Mouse (Mus musculus) bone marrow macrophage, adult 2 months (primary cell): Measurements from ENCODE around the gene Tmem205.

Source experiments
- CTCF ChIP-seq: IDR thresholded peaks from 2 replicates; pipeline ENCODE4 v1.5.1; 2012; ENCODE audit warnings: low read depth, mild to moderate bottlenecking, low read length, moderate library complexity
- POLR2A ChIP-seq: IDR thresholded peaks from 2 replicates; pipeline ENCODE4 v1.6.1; 2012; ENCODE audit warnings: mild to moderate bottlenecking, low read depth, low read length, borderline replicate concordance

DNA sequence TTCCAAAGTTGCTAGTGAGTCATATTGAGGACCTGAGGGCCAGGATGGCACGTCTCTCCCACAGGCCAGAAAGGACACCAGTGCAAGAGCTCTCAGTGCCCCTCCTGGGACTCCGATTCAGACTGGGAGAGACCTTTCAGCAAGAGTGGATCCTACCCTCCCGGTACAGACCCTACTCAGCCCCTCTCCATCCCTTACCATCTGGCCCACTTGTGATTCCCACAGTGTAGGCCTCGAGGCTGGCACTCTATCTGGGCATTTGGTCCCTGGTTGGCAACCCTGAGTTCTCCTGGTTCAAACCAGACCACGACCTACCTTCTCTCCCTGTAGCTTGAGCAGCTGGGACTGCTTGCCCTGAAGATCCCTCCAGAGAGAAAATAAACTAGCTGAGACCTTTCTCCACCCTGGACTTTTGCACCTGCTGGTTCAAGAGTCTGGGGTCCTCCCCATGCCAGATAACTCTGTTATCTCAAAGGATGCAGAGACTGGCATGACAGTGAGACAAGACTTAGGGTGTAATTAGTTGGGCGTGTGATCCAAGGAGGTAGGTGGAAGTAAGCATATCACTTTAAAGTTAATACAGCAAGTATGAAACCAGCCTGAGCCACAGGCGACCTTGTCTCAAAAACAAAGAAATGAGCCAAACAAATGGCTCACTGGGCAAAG is 8.2 kb upstream of the Tmem205 start:
- no peak for TF ChIP-seq CTCF
- no peak for TF ChIP-seq POLR2A
